Comparison of ENCODE assay signal across 8 mouse cellular contexts in genomic region chr14:118137487-118137886, GRCm38 (mm10). TPM values are rescaled to one million over a fixed set of nuclear protein-coding genes. Genes with fewer than 3 reads are reported as not detected.
DNase-seq lines count a peak whose midpoint lies in the region; ATAC-seq and TF ChIP-seq lines count a peak whose summit lies in the region.

No protein-coding gene starts in this region.

- no peaks in the 10 kb centered on the region for H3K9me3 ChIP-seq in forebrain, embryonic 11.5 days (ENCODE audit: control insufficient read depth, low read length)
- no peaks in the 10 kb centered on the region for H3K9me3 ChIP-seq in limb, embryonic 15.5 days

- H3K4me1 ChIP-seq in forebrain, embryonic 11.5 days (replicated peaks; ENCODE audit: control insufficient read depth, insufficient read depth, low read length), result peaks cover 7% of the 10 kb centered on the region; the same call in 1 of the 2 replicates
- H3K4me1 ChIP-seq in limb, embryonic 15.5 days, result peaks cover 10% of the 10 kb centered on the region; the same call in 1 of the 2 replicates
- no peaks in the 10 kb centered on the region for H3K4me1 ChIP-seq in olfactory bulb, adult 2 months (ENCODE audit: control insufficient read depth, insufficient read depth, low read length)

- TF ChIP-seq CTCF in layer of hippocampus, adult 2 months (conservative IDR thresholded peaks at IDR 0.05), result no peak
- no peak for TF ChIP-seq CTCF in olfactory bulb, adult 2 months (IDR thresholded peaks at IDR 0.05; ENCODE audit: insufficient read depth, low read depth, low read length)

- no peaks in the 10 kb centered on the region for H3K27me3 ChIP-seq in forebrain, embryonic 11.5 days (ENCODE audit: control insufficient read depth, insufficient read depth, low read length)
- no peaks in the 10 kb centered on the region for H3K27me3 ChIP-seq in limb, embryonic 15.5 days

- peak overlapping the region; percentile 91 for H3K27ac ChIP-seq in layer of hippocampus, adult 2 months
- H3K27ac ChIP-seq in forebrain, embryonic 11.5 days (ENCODE audit: low read depth, low read length), result no peak overlapping the region
- peak overlapping the region; percentile 79 for H3K27ac ChIP-seq in limb, embryonic 15.5 days
- no peak overlapping the region for H3K27ac ChIP-seq in olfactory bulb, adult 2 months (ENCODE audit: insufficient read depth, low read depth, low read length)

- H3K9ac ChIP-seq in forebrain, embryonic 11.5 days (ENCODE audit: low read length), result peak overlapping the region; percentile 80
- H3K9ac ChIP-seq in limb, embryonic 15.5 days, result peak overlapping the region; percentile 88

- TF ChIP-seq POLR2A in olfactory bulb, adult 2 months (IDR thresholded peaks at IDR 0.05; ENCODE audit: insufficient read depth, low read depth, low read length), result no peak

- H3K36me3 ChIP-seq in forebrain, embryonic 11.5 days (ENCODE audit: control insufficient read depth, insufficient read depth, low read length), result peaks cover 2% of the 10 kb centered on the region; the same call in 1 of the 2 replicates
- peaks cover 29% of the 10 kb centered on the region for H3K36me3 ChIP-seq in limb, embryonic 15.5 days

- H3K4me2 ChIP-seq in forebrain, embryonic 11.5 days (ENCODE audit: low read depth, low read length, severe bottlenecking), result peak overlapping the region; percentile 96
- H3K4me2 ChIP-seq in limb, embryonic 15.5 days, result peak overlapping the region; percentile 72

- peak overlapping the region; percentile 60 for H3K4me3 ChIP-seq in layer of hippocampus, adult 2 months
- H3K4me3 ChIP-seq in forebrain, embryonic 11.5 days (ENCODE audit: low read depth, low read length), result peak overlapping the region; percentile 72
- H3K4me3 ChIP-seq in limb, embryonic 15.5 days, result peak overlapping the region; percentile 89
- peak overlapping the region; percentile 83 for H3K4me3 ChIP-seq in olfactory bulb, adult 2 months (ENCODE audit: insufficient read depth, low read depth, low read length)

- WGBS in forebrain, embryonic 11.5 days, result 2% methylated on average over 13 of the region's 13 CpGs
- 0% methylated on average over 13 of the region's 13 CpGs for WGBS in limb, embryonic 15.5 days
- under 1% methylated on average over 13 of the region's 13 CpGs for WGBS in olfactory bulb, adult 2 months

- peak in 1 of 2 experiments; percentile 24 for DNase-seq in layer of hippocampus, adult 2 months (ENCODE audit: low spot score in 2 of 2)
- no peak for DNase-seq in layer of hippocampus, postnatal 36 days
- DNase-seq in ZHBTc4 (ENCODE audit: low read depth, low spot score), result peak; percentile 69
- no peak for DNase-seq in forebrain, embryonic 11.5 days (ENCODE audit: low spot score)
- DNase-seq in spleen, adult 18-20 months, result no peak
- DNase-seq in adrenal gland, postnatal 14 days, result no peak

- ATAC-seq in forebrain, embryonic 11.5 days (replicated peaks; ENCODE audit: low FRiP score), result peak; percentile 23
- peak; percentile 35; the same call in 1 of the 2 replicates for ATAC-seq in limb, embryonic 15.5 days (ENCODE audit: insufficient number of reproducible peaks, low FRiP score, low TSS enrichment, low read depth)

RNA-seq across cellular contexts. Expression of gene Gpr180, which starts 0.5 kb away (rescaled TPM):
- total RNA-seq in layer of hippocampus, adult 2 months (2021), result 10 to 100 TPM; 23.7 to 25.1 TPM
- total RNA-seq in layer of hippocampus, postnatal 36 days (2021), result 10 to 100 TPM; 25.7 to 26.1 TPM
- 36.2 and 39.3 TPM in 2 replicates for polyA plus RNA-seq in forebrain, embryonic 11.5 days (2014; fragmentation: Nextera tagmentation; extraction: Ambion mirVana)
- polyA plus RNA-seq in limb, embryonic 15.5 days (2015; fragmentation: Nextera tagmentation; extraction: Ambion mirVana), result 83.3 and 85.3 TPM in 2 replicates
- not detected in 2 replicates for polyA plus RNA-seq in olfactory bulb, adult 2 months (2012; ENCODE audit: insufficient read depth, insufficient read length, low replicate concordance, missing spikeins)
- total RNA-seq in adrenal gland, postnatal 14 days (2021), result 25.3 and 26.0 TPM in 2 replicates

RNA-seq across cellular contexts. Expression of gene Tgds, which starts 4.9 kb away (rescaled TPM):
- 10 to 100 TPM in 1 of 2 experiments, 1 to 10 TPM in 1; 8.3 to 15.1 TPM for total RNA-seq in layer of hippocampus, adult 2 months (2021)
- 10 to 100 TPM in 1 of 2 experiments, 1 to 10 TPM in 1; 7.8 to 14.0 TPM for total RNA-seq in layer of hippocampus, postnatal 36 days (2021)
- polyA plus RNA-seq in forebrain, embryonic 11.5 days (2014; fragmentation: Nextera tagmentation; extraction: Ambion mirVana), result 27.6 and 30.3 TPM in 2 replicates
- polyA plus RNA-seq in limb, embryonic 15.5 days (2015; fragmentation: Nextera tagmentation; extraction: Ambion mirVana), result 36.8 and 36.9 TPM in 2 replicates
- polyA plus RNA-seq in olfactory bulb, adult 2 months (2012; ENCODE audit: insufficient read depth, insufficient read length, low replicate concordance, missing spikeins), result not detected in 2 replicates
- 22.0 and 22.4 TPM in 2 replicates for total RNA-seq in adrenal gland, postnatal 14 days (2021)

Comparison
In these comparisons a context has a peak if more than half of its experiments do, and no peak if none do; other contexts are left out.
1. H3K27ac ChIP-seq: peak in layer of hippocampus, adult 2 months (single experiment) and limb, embryonic 15.5 days (single experiment); none in forebrain, embryonic 11.5 days (single experiment) and olfactory bulb, adult 2 months (single experiment).
2. Peak in every context shown above with its lines, with median percentiles within 50 percentile points of each other: H3K4me3 ChIP-seq.